Mouse (Mus musculus): ENCODE data around the gene Chrm1. TPM values are rescaled to one million over a fixed set of nuclear protein-coding genes. Genes with fewer than 3 reads are reported as not detected.
A peak's percentile ranks its signal among the peaks of the same experiment; 100 is the strongest.

Gene Chrm1
- total and polyA plus RNA-seq, 3 experiments, result under 0.01 to 0.01 TPM; not detected in 1

DNA sequence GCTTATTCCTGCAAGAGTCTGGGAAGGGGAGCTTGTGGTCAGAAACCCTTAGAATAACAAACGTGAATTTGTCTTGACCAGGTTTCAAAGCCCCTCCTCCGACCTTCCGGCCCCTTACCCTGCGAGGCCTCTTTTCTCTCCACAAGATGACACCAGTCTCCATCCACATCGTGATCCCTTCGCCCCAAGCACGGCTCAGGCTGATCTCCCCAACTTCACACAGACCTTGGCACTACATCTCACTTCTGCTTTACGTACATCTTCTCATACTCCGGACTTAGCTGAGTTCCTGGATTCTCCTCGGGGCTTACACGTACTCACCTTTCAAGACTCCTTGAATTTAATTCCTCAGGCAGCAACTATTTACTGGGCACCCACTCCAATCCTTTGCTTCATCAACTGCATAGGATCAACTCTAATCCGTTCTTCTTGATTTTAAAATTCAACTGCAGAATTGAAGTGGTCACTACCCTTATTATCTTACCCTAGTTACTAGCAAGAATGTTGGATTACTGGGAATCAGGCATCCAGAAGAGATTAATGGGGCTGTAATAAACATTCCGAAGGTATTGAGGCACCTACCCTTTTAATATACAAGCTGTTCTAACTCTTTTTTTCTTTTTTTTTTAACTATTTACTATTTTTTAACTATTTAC is 50.5 kb downstream of the Chrm1 start:
- Histone ChIP-seq H3K27ac (ENCODE audit: control insufficient read depth, low read depth, low read length) (peak overlapping the region; percentile 91), H3K27me3 (ENCODE audit: control insufficient read depth in 1 of 2, insufficient read depth in 2 of 2, low read length in 2 of 2) (no peaks in the 10 kb centered on the region), H3K9me3 (replicated peaks; ENCODE audit: insufficient read depth, low read length) (no peaks in the 10 kb centered on the region), H3K9ac (ENCODE audit: control insufficient read depth, low read depth, low read length, poor library complexity, severe bottlenecking) (peak overlapping the region; percentile 90), H3K4me3 (ENCODE audit: control insufficient read depth in 1 of 2, insufficient read depth in 1 of 2, low read depth in 2 of 2, low read length in 2 of 2) (peak overlapping the region; percentile 82 to 88), H3K36me3 (ENCODE audit: control insufficient read depth in 1 of 2, insufficient read depth in 2 of 2, low read length in 2 of 2) (peaks cover 15 to 32% of the 10 kb centered on the region in 2 experiments), H3K4me1 (ENCODE audit: control insufficient read depth in 1 of 2, insufficient read depth in 2 of 2, low read length in 2 of 2) (peaks cover 5 to 31% of the 10 kb centered on the region in 2 experiments; a peak in 3 of 4 replicates), H3K79me2 (ENCODE audit: control insufficient read depth, insufficient read depth, low read length, poor library complexity) (peaks cover 34% of the 10 kb centered on the region)
- peak; percentile 91 for DNase-seq (ENCODE audit: low read depth, low spot score)
- TF ChIP-seq CHD1 (IDR thresholded peaks at IDR 0.05; ENCODE audit: low read depth, low read length) (no peak; the same call in none of the 2 replicates), MXI1 (IDR thresholded peaks at IDR 0.05; ENCODE audit: low read depth, low read length) (peak; percentile 54; the same call in 1 of the 2 replicates), MYC (IDR thresholded peaks at IDR 0.05; ENCODE audit: low read depth, low read length) (no peak), GATA1 (IDR thresholded peaks at IDR 0.05; ENCODE audit: low read depth, low read length) (no peak), POLR2AphosphoS5 (IDR thresholded peaks at IDR 0.05; ENCODE audit: borderline replicate concordance, low read depth, low read length) (no peak), MYB (IDR thresholded peaks at IDR 0.05; ENCODE audit: low read depth, low read length) (no peak), MAX (IDR thresholded peaks at IDR 0.05; ENCODE audit: low read length) (peak; percentile 70), EP300 (IDR thresholded peaks at IDR 0.05; ENCODE audit: low read depth in 1 of 2, low read length in 2 of 2) (0 out of 4 replicates have a peak, but pooled peaks of 1 of the 2 experiments have one; percentile 5), UBTF (IDR thresholded peaks at IDR 0.05; ENCODE audit: borderline replicate concordance, insufficient read depth, low read depth, low read length) (no peak), BHLHE40 (IDR thresholded peaks at IDR 0.05; ENCODE audit: borderline replicate concordance, low read depth, low read length) (no peak), CTCF (IDR thresholded peaks at IDR 0.05 in 2 of 3, conservative IDR thresholded peaks at IDR 0.05 in 1 of 3; ENCODE audit: control insufficient read depth in 1 of 3, insufficient read depth in 1 of 3, low read depth in 2 of 3, low read length in 3 of 3, poor library complexity in 1 of 3, severe bottlenecking in 1 of 3) (no peak), TBP (IDR thresholded peaks at IDR 0.05; ENCODE audit: low read depth, low read length) (peak; percentile 47)

DNA sequence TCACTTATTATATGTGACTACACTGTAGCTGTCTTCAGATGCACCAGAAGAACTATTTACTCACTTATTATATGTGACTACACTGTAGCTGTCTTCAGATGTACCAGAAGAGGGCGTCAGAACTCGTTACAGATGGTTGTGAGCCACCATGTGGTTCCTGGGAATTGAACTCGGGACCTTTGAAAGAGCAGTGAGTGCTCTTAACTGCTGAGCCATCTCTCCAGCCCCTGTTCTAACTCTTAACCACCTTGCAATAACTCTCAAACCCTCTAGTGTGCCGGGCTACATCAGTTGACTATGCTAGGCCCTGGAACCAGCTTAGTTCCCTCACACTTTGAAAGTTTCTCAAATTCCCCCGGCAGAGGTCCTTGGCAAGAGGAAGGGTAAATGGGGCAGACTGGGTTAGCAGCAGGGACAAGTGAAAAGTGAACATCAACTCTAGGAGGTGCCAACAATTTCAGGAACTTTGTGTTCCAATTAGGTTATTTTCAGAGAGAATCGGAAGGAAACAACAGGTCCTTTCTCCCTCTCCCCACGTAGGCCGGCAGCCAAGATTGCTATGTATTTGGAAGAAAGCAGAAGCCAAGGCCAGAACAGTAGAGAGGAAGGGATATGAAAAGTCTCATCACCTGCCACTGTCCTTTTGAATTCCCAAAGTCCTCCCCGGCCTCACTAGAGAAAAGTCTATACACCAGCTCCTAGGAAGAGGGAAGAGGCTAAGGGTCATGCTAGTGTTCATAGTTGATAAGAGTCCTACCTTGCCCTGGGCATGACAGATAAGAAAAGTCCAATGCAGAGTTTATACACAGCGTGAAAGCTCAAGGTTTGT is 51.3 kb downstream of the Chrm1 start:
- Histone ChIP-seq H3K4me1 (ENCODE audit: control insufficient read depth in 1 of 2, insufficient read depth in 2 of 2, low read length in 2 of 2) (peaks cover 5 to 31% of the 10 kb centered on the region in 2 experiments; a peak in 3 of 4 replicates), H3K27ac (ENCODE audit: control insufficient read depth, low read depth, low read length) (peak overlapping the region; percentile 72), H3K79me2 (ENCODE audit: control insufficient read depth, insufficient read depth, low read length, poor library complexity) (peaks cover 34% of the 10 kb centered on the region), H3K9ac (ENCODE audit: control insufficient read depth, low read depth, low read length, poor library complexity, severe bottlenecking) (peak overlapping the region; percentile 30), H3K4me3 (ENCODE audit: control insufficient read depth in 1 of 2, insufficient read depth in 1 of 2, low read depth in 2 of 2, low read length in 2 of 2) (peak overlapping the region; percentile 15 to 82), H3K9me3 (replicated peaks; ENCODE audit: insufficient read depth, low read length) (no peaks in the 10 kb centered on the region), H3K27me3 (ENCODE audit: control insufficient read depth in 1 of 2, insufficient read depth in 2 of 2, low read length in 2 of 2) (no peaks in the 10 kb centered on the region), H3K36me3 (ENCODE audit: control insufficient read depth in 1 of 2, insufficient read depth in 2 of 2, low read length in 2 of 2) (peaks cover 15 to 29% of the 10 kb centered on the region in 2 experiments)
- DNase-seq (ENCODE audit: low read depth, low spot score), result peak; percentile 84
- TF ChIP-seq RCOR1 (IDR thresholded peaks at IDR 0.05; ENCODE audit: low read depth, low read length) (peak; percentile 75), POLR2A (IDR thresholded peaks at IDR 0.05; ENCODE audit: control insufficient read depth in 1 of 2, insufficient read depth in 1 of 2, low read depth in 1 of 2, low read length in 2 of 2, poor library complexity in 1 of 2) (no peak), HCFC1 (IDR thresholded peaks at IDR 0.05; ENCODE audit: low read depth, low read length) (peak; percentile 33; the same call in 1 of the 2 replicates), MYB (IDR thresholded peaks at IDR 0.05; ENCODE audit: low read depth, low read length) (no peak), KAT2A (conservative IDR thresholded peaks at IDR 0.05; ENCODE audit: low read depth, low read length) (no peak; the same call in 1 of the 2 replicates), SMC3 (IDR thresholded peaks at IDR 0.05; ENCODE audit: low read depth, low read length) (no peak), ELF1 (IDR thresholded peaks at IDR 0.05; ENCODE audit: low read depth, low read length) (0 out of 2 replicates have a peak, but pooled peaks have one; percentile 16), MYC (IDR thresholded peaks at IDR 0.05; ENCODE audit: low read depth, low read length) (peak; percentile 78), CTCF (IDR thresholded peaks at IDR 0.05 in 2 of 3, conservative IDR thresholded peaks at IDR 0.05 in 1 of 3; ENCODE audit: control insufficient read depth in 1 of 3, insufficient read depth in 1 of 3, low read depth in 2 of 3, low read length in 3 of 3, poor library complexity in 1 of 3, severe bottlenecking in 1 of 3) (peak; percentile 3 to 53 (median 29); a peak in 3 of 6 replicates), CHD1 (IDR thresholded peaks at IDR 0.05; ENCODE audit: low read depth, low read length) (peak; percentile 52; the same call in 1 of the 2 replicates), GATA1 (IDR thresholded peaks at IDR 0.05; ENCODE audit: low read depth, low read length) (peak; percentile 98), NELFE (IDR thresholded peaks at IDR 0.05; ENCODE audit: low read depth, low read length) (0 out of 2 replicates have a peak, but pooled peaks have one; percentile 21), TCF12 (IDR thresholded peaks at IDR 0.05; ENCODE audit: low read depth, low read length) (peak; percentile 97), MAFK (IDR thresholded peaks at IDR 0.05; ENCODE audit: borderline replicate concordance, low read depth, low read length) (no peak), USF2 (IDR thresholded peaks at IDR 0.05; ENCODE audit: borderline replicate concordance in 1 of 2, insufficient read depth in 1 of 2, low read depth in 1 of 2, low read length in 2 of 2) (no peak), MAX (IDR thresholded peaks at IDR 0.05; ENCODE audit: low read length) (peak; percentile 45; the same call in 1 of the 2 replicates), SIN3A (IDR thresholded peaks at IDR 0.05; ENCODE audit: low read length) (peak; percentile 21), ZC3H11A (IDR thresholded peaks at IDR 0.05; ENCODE audit: low read depth, low read length) (no peak), EP300 (IDR thresholded peaks at IDR 0.05; ENCODE audit: low read depth in 1 of 2, low read length in 2 of 2) (peak; percentile 87 to 91), ZNF384 (IDR thresholded peaks at IDR 0.05; ENCODE audit: low read depth, low read length) (no peak)

Measured in MEL (cell line).